Mouse (Mus musculus) embryo, embryonic 11 days (tissue): ENCODE measurements at regions not wholly inside any gene's neighbourhood (a gene's known extent, or its start where the extent isn't known, plus 50 kb on each side); places are given as distances from the start of the nearest gene placed in this dataset.

Source experiments
- DNase-seq: peaks from one replicate; pipeline ENCODE4 v3.0.0-alpha.2; 2015

- DNase-seq, result no peak
Measured at GRCm38 (mm10) chr3:83699751-83700150, 66.4 kb upstream of the Sfrp2 start.

GRCm38 (mm10) chr3:83701075-83701474 is 65.0 kb upstream of the Sfrp2 start:
- peak; percentile 48 for DNase-seq

- no peak for DNase-seq
Measured at GRCm38 (mm10) chr3:83704559-83704958, 61.6 kb upstream of the Sfrp2 start.

- DNase-seq, result no peak
Measured at GRCm38 (mm10) chr3:83705253-83705652, 60.9 kb upstream of the Sfrp2 start.

GRCm38 (mm10) chr3:83706531-83707243 is 59.4 kb upstream of the Sfrp2 start:
- DNase-seq, result peak; percentile 35

- no peak for DNase-seq
Measured at GRCm38 (mm10) chr3:83707278-83707677, 58.8 kb upstream of the Sfrp2 start.

GRCm38 (mm10) chr3:83708973-83709372 is 57.1 kb upstream of the Sfrp2 start:
- no peak for DNase-seq

GRCm38 (mm10) chr3:83709531-83709930 is 56.6 kb upstream of the Sfrp2 start:
- no peak for DNase-seq

- peak; percentile 49 for DNase-seq
Measured at GRCm38 (mm10) chr3:83710995-83711541, 55.1 kb upstream of the Sfrp2 start.

- no peak for DNase-seq
Measured at GRCm38 (mm10) chr3:83712355-83712754, 53.8 kb upstream of the Sfrp2 start.

GRCm38 (mm10) chr3:83714572-83714971 is 51.5 kb upstream of the Sfrp2 start:
- no peak for DNase-seq
